Mouse (Mus musculus) c-Kit-negative CD71-positive TER-119-positive erythroid progenitor cells, embryonic 14.5 days (primary cell): ENCODE data around the gene Slc18a3.

Source experiments
- DNase-seq: peaks from one replicate; pipeline ENCODE4 v3.0.0-alpha.2; 2013; ENCODE audit warnings: low read depth, low spot score

Slc18a3 gene

GRCm38 (mm10) chr14:32463211-32464040, 1.2 kb downstream of the Slc18a3 start:
- no peak for DNase-seq

GRCm38 (mm10) chr14:32452552-32452951, 12.1 kb downstream of the Slc18a3 start:
- no peak for DNase-seq

GRCm38 (mm10) chr14:32446989-32447388, 17.7 kb downstream of the Slc18a3 start:
- no peak for DNase-seq

GRCm38 (mm10) chr14:32443446-32443845, 21.2 kb downstream of the Slc18a3 start:
- DNase-seq = no peak

- DNase-seq = no peak
Measured at GRCm38 (mm10) chr14:32439744-32440143, 24.9 kb downstream of the Slc18a3 start.

- DNase-seq = no peak
Measured at GRCm38 (mm10) chr14:32439316-32439715, 25.3 kb downstream of the Slc18a3 start.

GRCm38 (mm10) chr14:32437352-32437793, 27.3 kb downstream of the Slc18a3 start:
- DNase-seq = no peak

- no peak for DNase-seq
Measured at GRCm38 (mm10) chr14:32429030-32429602, 35.5 kb downstream of the Slc18a3 start.

- no peak for DNase-seq
Measured at GRCm38 (mm10) chr14:32423946-32424345, 40.7 kb downstream of the Slc18a3 start.

- DNase-seq = no peak
Measured at GRCm38 (mm10) chr14:32418747-32419146, 45.9 kb downstream of the Slc18a3 start.
